Mouse (Mus musculus): ENCODE measurements around the gene Mapk8ip2. TPM values are rescaled to one million over a fixed set of nuclear protein-coding genes. Genes with fewer than 3 reads are reported as not detected.

The Mapk8ip2 gene
- polyA plus RNA-seq, 1 experiment from 2014 or later: 26.4 TPM

DNA sequence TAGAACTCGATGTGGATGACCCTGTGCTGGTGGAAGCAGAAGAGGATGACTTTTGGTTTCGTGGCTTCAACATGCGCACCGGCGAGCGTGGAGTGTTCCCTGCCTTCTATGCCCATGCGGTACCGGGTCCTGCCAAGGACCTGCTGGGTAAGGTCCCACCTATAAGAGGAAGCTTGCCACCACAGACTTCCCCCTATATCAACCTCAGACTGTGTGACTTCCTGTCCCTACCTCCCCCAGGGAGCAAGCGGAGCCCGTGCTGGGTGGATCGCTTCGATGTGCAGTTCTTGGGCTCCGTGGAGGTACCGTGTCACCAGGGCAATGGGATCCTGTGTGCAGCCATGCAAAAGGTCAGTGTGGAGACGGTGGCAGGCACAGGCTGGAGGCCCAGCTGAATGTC lies 5.2 kb downstream of the Mapk8ip2 start:
- Histone ChIP-seq H3K36me3 (peaks cover 69% of the 10 kb centered on the region), H3K4me1 (peaks cover 19% of the 10 kb centered on the region), H3K27me3 (ENCODE audit: low read depth, poor library complexity, severe bottlenecking) (peaks cover 3% of the 10 kb centered on the region), H3K27ac (replicated peaks) (no peak overlapping the region), H3K4me3 (no peak overlapping the region), H3K9me3 (replicated peaks) (no peaks in the 10 kb centered on the region)
- no peak for DNase-seq (ENCODE audit: low spot score)
- 95% methylated on average over 15 of the region's 15 CpGs for WGBS

DNA sequence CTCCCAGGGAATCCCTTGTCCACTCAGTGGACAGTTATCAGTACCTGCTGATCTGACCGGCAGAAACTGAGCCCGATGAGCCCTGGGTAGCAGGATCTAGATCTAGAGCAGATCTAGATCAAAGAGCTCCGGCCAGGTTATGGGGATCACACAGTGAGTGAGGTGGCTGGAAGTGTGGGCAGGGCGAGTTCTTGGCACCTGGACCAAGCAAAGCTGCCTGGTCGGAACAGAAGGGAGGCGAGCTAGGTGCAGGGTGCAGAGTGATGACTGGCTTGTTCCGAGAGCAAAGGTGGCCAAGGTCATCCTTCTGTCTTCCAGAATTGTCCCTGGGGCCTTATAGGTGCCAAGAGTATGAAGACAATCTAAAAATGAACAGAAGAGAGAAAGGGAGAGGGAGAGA lies 6.1 kb downstream of the Mapk8ip2 start:
- Histone ChIP-seq H3K9me3 (replicated peaks) (no peaks in the 10 kb centered on the region), H3K4me3 (no peak overlapping the region), H3K36me3 (peaks cover 69% of the 10 kb centered on the region), H3K27me3 (ENCODE audit: low read depth, poor library complexity, severe bottlenecking) (no peaks in the 10 kb centered on the region), H3K4me1 (peaks cover 12% of the 10 kb centered on the region), H3K27ac (replicated peaks) (no peak overlapping the region)
- DNase-seq (ENCODE audit: low spot score): no peak
- 91% methylated on average over 7 of the region's 7 CpGs for WGBS

DNA sequence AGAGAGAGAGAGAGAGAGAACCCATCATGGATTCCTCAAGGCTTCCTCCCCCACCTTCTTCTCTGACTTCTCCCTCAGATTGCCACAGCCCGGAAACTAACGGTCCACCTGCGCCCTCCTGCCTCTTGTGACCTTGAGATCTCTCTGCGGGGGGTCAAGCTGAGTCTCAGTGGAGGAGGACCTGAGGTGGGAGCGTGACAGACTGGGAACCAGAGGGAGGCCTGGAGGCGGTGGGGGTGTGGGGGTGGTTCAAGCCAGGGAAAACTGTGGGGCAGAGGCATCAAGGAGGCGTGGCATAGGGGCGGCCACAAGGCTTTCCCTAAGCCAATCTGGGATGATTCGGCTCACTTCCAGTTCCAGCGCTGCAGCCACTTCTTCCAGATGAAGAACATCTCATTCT lies 6.6 kb downstream of the Mapk8ip2 start:
- H3K27ac ChIP-seq (replicated peaks): no peak overlapping the region
- H3K27me3 ChIP-seq (ENCODE audit: low read depth, poor library complexity, severe bottlenecking): no peaks in the 10 kb centered on the region
- peaks cover 11% of the 10 kb centered on the region for H3K4me1 ChIP-seq
- WGBS: 77% methylated on average over 10 of the region's 10 CpGs
- H3K9me3 ChIP-seq (replicated peaks): no peaks in the 10 kb centered on the region
- H3K4me3 ChIP-seq: no peak overlapping the region
- peaks cover 69% of the 10 kb centered on the region for H3K36me3 ChIP-seq
- no peak for DNase-seq (ENCODE audit: low spot score)

DNA sequence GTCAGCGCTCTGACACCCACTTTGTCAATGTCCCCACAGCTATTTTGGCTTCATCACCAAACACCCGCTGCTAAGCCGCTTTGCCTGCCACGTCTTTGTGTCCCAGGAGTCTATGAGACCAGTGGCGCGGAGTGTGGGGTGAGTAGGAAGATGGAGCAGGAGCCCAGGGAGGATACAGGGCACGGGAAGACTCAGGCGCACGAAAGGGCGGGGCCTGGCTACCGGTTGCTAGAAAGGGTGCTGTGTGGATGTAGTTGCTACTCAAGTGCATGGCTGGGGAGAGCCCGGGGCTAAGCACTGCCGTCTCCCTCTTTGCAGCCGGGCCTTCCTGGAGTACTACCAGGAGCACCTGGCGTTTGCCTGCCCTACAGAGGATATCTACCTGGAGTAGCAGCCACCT lies 7.6 kb downstream of the Mapk8ip2 start:
- Histone ChIP-seq H3K27me3 (ENCODE audit: low read depth, poor library complexity, severe bottlenecking) (no peaks in the 10 kb centered on the region), H3K4me1 (peaks cover 4% of the 10 kb centered on the region; the same call in 1 of the 2 replicates), H3K4me3 (no peak overlapping the region), H3K36me3 (peaks cover 68% of the 10 kb centered on the region), H3K9me3 (replicated peaks) (no peaks in the 10 kb centered on the region), H3K27ac (replicated peaks) (no peak overlapping the region)
- 87% methylated on average over 15 of the region's 15 CpGs for WGBS
- DNase-seq (ENCODE audit: low spot score): no peak

DNA sequence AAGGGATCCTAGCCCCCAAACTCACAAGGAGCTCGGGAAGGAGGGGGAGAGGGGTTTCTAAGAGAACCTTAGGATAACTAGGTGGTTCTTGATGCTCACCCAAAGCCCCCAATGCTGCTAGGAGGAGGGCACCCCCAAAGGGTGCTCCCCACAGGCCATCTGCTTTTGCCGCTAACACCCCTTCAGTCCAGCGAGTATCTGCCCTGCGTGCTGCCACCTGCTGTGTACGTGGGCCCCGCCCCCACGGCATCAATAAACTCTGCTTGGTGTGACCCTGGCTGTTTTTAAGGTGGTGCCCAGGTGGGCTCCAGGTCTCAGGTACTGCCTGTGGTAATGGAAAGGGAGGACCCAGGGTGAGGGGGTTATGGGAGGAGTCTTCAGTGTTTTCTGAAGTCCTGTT lies 8.5 kb downstream of the Mapk8ip2 start:
- H3K27me3 ChIP-seq (ENCODE audit: low read depth, poor library complexity, severe bottlenecking): no peaks in the 10 kb centered on the region
- WGBS: 80% methylated on average over 7 of the region's 7 CpGs
- no peaks in the 10 kb centered on the region for H3K9me3 ChIP-seq (replicated peaks)
- no peak overlapping the region for H3K27ac ChIP-seq (replicated peaks)
- no peak for DNase-seq (ENCODE audit: low spot score)
- peaks cover 60% of the 10 kb centered on the region for H3K36me3 ChIP-seq
- H3K4me1 ChIP-seq: peaks cover 4% of the 10 kb centered on the region; the same call in 1 of the 2 replicates
- no peak overlapping the region for H3K4me3 ChIP-seq

DNA sequence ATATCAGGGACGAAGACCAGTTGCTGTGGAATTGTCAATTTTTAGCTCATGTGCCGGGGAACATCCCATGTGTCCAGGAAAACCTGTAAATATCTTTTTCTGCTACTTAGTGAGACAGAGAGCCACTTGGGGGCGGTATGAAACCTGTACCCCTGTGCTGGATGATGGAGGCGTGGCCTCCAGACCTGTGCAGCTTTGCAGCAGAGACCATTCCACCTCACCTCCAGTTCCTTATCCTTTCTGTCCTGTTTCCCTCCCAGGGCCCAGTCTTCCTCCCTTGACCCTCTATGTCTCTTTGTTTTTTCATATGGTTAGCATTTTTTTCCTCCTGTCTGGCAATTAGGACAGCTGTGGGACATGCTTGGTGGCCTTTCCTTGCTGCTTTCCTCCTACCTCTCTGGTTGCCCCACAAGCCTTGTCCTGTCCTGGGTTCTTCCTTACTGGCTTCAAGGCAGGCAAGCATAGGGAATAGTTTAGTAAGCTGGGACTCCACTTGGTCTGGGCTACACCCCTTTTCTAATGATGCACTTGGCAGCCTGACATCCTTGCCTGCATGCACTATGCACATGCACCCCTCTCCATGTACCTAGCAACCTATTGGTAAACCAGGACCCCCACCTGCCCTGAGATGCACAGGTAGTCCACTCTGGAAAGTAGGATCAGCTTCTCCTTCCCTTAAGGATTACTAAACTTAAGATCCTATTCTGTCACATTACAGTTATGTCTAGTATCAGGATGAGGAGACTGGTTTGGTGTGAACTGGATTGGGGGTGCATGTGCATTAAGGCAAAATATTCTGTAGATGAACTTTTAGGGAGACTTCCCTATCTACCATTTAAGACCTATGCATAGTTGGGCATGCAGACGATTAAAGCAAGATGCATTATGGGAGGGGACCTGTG lies 9.9 kb downstream of the Mapk8ip2 start:
- H3K36me3 ChIP-seq: peaks cover 46% of the 10 kb centered on the region
- no peaks in the 10 kb centered on the region for H3K9me3 ChIP-seq (replicated peaks)
- no peaks in the 10 kb centered on the region for H3K27me3 ChIP-seq (ENCODE audit: low read depth, poor library complexity, severe bottlenecking)
- peaks cover 4% of the 10 kb centered on the region; the same call in 1 of the 2 replicates for H3K4me1 ChIP-seq
- DNase-seq (ENCODE audit: low spot score): no peak
- WGBS: 69% methylated on average over 5 of the region's 5 CpGs
- H3K4me3 ChIP-seq: no peak overlapping the region
- no peak overlapping the region for H3K27ac ChIP-seq (replicated peaks)

DNA sequence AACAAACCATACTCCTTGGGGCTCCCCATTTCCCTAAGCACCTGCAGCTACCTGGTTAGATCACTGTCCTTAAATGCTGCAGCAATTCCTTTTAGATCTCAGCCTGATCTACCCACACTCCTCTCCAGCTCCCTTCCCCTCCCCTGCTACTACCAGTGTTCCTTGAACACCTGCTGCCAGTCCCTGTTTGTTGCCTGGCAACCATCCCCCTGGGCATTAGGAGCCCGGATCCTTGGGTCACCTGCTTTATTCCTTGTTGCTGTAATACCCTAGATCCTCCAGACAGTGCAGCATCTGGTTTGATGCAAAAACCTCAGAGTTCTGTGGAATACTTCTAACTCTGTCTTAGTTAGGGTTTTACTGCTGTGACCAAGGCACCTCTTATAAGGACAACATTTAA lies 11.3 kb downstream of the Mapk8ip2 start:
- Histone ChIP-seq H3K27ac (replicated peaks) (no peak overlapping the region), H3K4me3 (no peak overlapping the region), H3K4me1 (peaks cover 4% of the 10 kb centered on the region; the same call in 1 of the 2 replicates), H3K9me3 (replicated peaks) (no peaks in the 10 kb centered on the region), H3K36me3 (peaks cover 32% of the 10 kb centered on the region), H3K27me3 (ENCODE audit: low read depth, poor library complexity, severe bottlenecking) (no peaks in the 10 kb centered on the region)
- DNase-seq (ENCODE audit: low spot score): no peak
- 9% methylated on average over 1 of the region's 1 CpGs for WGBS

DNA sequence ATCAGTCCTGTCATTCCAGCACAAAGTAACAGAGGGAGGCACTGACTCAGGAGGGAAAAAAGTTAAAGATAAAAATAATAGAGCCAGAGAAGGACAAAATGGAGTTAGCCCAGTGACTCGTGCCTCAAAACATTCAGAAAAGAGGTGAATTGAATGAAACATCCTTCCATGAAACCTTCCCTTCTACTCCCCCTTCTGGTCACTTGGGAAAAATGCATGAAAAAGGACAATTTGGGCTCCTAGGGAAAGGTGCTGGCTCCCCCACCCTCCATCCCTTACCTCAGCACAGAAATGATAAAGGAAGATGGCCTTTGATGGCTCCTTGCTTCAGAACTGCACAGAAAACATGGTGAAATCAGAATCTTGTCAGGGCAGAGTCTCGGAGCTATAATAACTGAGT lies 14.9 kb downstream of the Mapk8ip2 start:
- 30% methylated on average over 2 of the region's 2 CpGs for WGBS
- no peak for DNase-seq (ENCODE audit: low spot score)
- peaks cover 5% of the 10 kb centered on the region for H3K36me3 ChIP-seq

DNA sequence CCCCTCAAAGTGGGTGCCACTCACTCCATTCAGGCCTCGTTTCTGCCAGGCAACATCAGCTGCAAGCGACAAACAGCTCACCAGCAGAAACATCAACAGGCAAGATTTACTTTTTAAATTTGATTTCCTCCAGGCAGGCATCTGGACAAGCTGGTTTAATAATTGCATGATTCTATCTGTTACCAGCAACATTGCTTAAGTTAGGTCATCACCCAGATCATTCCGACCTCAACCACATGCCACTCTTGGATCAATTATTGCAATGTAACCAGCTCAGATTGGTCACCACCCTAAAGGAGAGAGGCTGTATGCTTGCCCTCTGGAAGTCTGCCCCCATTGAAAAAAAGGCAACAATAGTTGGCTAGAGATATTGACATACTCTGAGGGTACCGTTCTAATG lies 17.8 kb downstream of the Mapk8ip2 start:
- Histone ChIP-seq H3K4me3 (no peak overlapping the region), H3K9me3 (replicated peaks) (no peaks in the 10 kb centered on the region), H3K27ac (replicated peaks) (no peak overlapping the region), H3K27me3 (ENCODE audit: low read depth, poor library complexity, severe bottlenecking) (peaks cover 7% of the 10 kb centered on the region), H3K36me3 (0 out of 2 replicates have a peak, but pooled peaks cover 2% of the 10 kb centered on the region), H3K4me1 (peaks cover 18% of the 10 kb centered on the region)
- DNase-seq (ENCODE audit: low spot score): no peak
- 90% methylated on average over 4 of the region's 4 CpGs for WGBS

More for the DNA sequence above, 14.9 kb downstream of the Mapk8ip2 start:
- Histone ChIP-seq H3K9me3 (replicated peaks) (no peaks in the 10 kb centered on the region), H3K4me1 (peaks cover 4% of the 10 kb centered on the region; the same call in 1 of the 2 replicates), H3K4me3 (no peak overlapping the region), H3K27me3 (ENCODE audit: low read depth, poor library complexity, severe bottlenecking) (no peaks in the 10 kb centered on the region), H3K27ac (replicated peaks) (no peak overlapping the region)

DNA sequence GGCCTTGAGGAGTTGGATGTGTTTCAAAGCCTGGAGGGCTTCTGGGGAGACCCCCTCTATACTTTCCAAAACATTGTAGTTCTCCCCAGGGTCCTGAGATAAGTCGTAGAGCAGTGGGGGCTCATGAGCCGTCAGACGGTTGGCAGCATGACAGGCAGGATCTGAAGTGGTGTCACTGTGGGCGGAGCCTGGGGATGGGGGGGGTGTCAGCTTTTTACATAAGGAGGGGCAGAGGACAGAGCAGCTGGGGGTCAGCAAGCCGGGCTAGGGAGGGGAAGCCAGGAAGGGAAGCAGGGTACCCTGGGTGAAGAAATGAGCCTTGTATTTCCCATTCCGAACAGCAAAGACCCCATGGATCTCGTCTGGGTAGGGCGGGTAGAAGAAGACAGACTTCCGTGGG lies 19.7 kb downstream of the Mapk8ip2 start:
- Histone ChIP-seq H3K9me3 (replicated peaks) (no peaks in the 10 kb centered on the region), H3K27me3 (ENCODE audit: low read depth, poor library complexity, severe bottlenecking) (peaks cover 17% of the 10 kb centered on the region), H3K36me3 (0 out of 2 replicates have a peak, but pooled peaks cover 2% of the 10 kb centered on the region), H3K4me1 (peaks cover 30% of the 10 kb centered on the region), H3K27ac (replicated peaks) (no peak overlapping the region), H3K4me3 (no peak overlapping the region)
- WGBS: 89% methylated on average over 9 of the region's 9 CpGs
- no peak for DNase-seq (ENCODE audit: low spot score)

DNA sequence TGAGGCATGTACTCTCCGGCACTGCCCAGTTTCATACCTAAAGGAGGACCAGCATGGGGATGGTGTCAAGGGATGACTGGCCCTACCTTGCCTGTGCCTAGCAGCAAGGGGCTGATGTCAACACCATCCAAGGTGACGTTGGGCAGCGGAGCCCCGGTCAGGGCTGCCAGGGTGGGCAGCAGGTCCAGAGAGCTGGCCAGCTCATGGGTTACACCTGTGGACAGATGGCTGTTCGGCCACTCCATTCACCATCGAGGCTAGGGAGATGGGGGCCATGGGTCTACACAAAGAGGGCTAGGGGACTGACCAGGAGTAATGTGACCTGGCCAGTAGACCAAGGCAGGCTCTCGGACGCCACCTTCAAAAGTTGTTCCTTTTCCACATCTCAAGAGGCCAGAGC lies 20.2 kb downstream of the Mapk8ip2 start:
- DNase-seq (ENCODE audit: low spot score): no peak
- no peak overlapping the region for H3K4me3 ChIP-seq
- 0 out of 2 replicates have a peak, but pooled peaks cover 2% of the 10 kb centered on the region for H3K36me3 ChIP-seq
- 92% methylated on average over 8 of the region's 8 CpGs for WGBS
- peaks cover 30% of the 10 kb centered on the region for H3K4me1 ChIP-seq
- peaks cover 19% of the 10 kb centered on the region for H3K27me3 ChIP-seq (ENCODE audit: low read depth, poor library complexity, severe bottlenecking)
- no peaks in the 10 kb centered on the region for H3K9me3 ChIP-seq (replicated peaks)
- H3K27ac ChIP-seq (replicated peaks): no peak overlapping the region

DNA sequence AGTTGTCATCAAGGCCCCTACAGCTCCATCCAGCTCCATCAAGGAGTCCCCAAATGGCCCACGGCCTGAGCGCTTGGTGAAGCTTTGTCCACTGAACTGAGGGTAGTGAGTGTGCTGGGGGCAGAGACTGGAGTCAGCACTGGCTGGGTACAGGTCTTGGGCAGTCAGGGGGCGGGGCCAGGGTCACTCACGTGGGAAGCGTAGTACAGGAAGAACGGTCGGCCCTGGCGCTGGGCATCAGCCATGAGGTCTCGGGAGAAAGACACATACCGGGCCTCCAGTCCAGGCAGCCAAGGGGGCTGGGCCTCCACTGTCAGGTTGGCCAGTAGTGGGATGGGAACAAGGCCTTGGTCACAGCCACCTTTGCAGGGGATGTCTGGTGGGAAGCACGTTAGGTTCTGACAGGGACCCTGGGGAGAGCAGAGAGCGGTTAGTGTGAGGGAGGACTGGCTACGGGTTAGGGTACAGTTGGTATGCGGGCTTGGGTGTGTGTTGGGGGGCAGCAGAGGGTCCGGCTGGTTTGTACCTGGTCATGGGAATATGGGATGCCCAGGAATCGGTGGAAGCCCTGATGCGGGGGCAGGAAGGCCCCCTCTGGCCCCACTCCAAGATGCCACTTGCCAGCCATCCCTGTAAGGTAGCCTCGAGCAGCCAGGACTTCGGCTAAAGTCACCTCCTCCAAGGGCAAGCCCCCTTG lies 21.0 kb downstream of the Mapk8ip2 start:
- peaks cover 19% of the 10 kb centered on the region for H3K27me3 ChIP-seq (ENCODE audit: low read depth, poor library complexity, severe bottlenecking)
- H3K36me3 ChIP-seq: 0 out of 2 replicates have a peak, but pooled peaks cover 2% of the 10 kb centered on the region
- H3K4me1 ChIP-seq: peaks cover 30% of the 10 kb centered on the region
- no peak overlapping the region for H3K4me3 ChIP-seq
- H3K9me3 ChIP-seq (replicated peaks): no peaks in the 10 kb centered on the region
- no peak for DNase-seq (ENCODE audit: low spot score)
- no peak overlapping the region for H3K27ac ChIP-seq (replicated peaks)
- WGBS: 92% methylated on average over 19 of the region's 19 CpGs

DNA sequence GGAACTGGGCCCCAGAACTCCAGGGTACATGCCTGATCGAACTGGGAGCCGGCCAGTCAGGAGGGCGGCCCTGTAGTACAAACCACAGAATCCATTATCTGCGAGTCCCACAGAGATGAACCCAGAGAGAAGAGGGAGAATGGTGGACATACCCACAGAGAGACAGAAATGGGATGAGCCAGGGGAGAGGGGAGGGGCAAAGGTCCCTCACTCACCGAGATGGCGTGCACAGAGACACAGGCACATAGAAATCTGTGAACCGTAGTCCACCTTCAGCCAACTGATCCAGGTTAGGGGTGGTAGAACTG lies 21.5 kb downstream of the Mapk8ip2 start:
- H3K27ac ChIP-seq (replicated peaks): peak overlapping the region; percentile 85

More for the DNA sequence above, 21.5 kb downstream of the Mapk8ip2 start:
- Histone ChIP-seq H3K9me3 (replicated peaks) (no peaks in the 10 kb centered on the region), H3K27me3 (ENCODE audit: low read depth, poor library complexity, severe bottlenecking) (peaks cover 19% of the 10 kb centered on the region), H3K4me3 (peak overlapping the region; percentile 70), H3K36me3 (0 out of 2 replicates have a peak, but pooled peaks cover 2% of the 10 kb centered on the region), H3K4me1 (peaks cover 30% of the 10 kb centered on the region)
- DNase-seq (ENCODE audit: low spot score): no peak
- 88% methylated on average over 7 of the region's 7 CpGs for WGBS
